Mouse (Mus musculus): ENCODE results near the gene Txndc11. TPM values are rescaled to one million over a fixed set of nuclear protein-coding genes. Genes with fewer than 3 reads are reported as not detected.
A peak's percentile ranks its signal among the peaks of the same experiment; 100 is the strongest.
"Not testable (repeated sequence)": the region's sequence is repeated elsewhere in the genome, so short reads cannot be mapped to it uniquely, and the experiment has no call there.

Gene Txndc11
- 36.4 and 39.1 TPM in 2 replicates for polyA plus RNA-seq (2012; rRNA removed)

- DNase-seq (ENCODE audit: low read depth) = peak; percentile 79
These were observed at the start of gene Txndc11 for GRCm38 (mm10) chr16:11134348-11135344. Gene Txndc11 (minus strand): TSS chr16:11134650.

DNA sequence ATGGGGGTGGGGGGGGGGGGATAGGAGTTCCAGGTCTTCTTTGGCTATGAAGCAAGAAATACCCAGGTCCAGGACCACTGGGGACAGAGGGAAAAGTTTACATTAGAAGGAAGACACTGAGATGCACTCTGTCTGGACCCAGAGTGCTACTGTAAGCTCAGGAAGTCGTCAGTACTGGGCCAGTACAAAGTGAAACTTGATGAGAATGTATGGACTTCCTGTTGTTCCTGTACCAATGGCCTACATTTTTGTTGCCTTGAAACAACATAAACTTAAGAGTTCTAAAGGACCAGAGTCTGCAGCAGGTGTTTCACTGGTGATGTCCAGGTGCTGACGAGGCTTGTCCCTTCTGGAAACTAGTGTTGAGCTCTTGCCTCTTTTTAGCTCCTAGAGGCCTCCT lies 43.0 kb upstream of the Txndc11 start:
- no peak for DNase-seq (ENCODE audit: low read depth)

DNA sequence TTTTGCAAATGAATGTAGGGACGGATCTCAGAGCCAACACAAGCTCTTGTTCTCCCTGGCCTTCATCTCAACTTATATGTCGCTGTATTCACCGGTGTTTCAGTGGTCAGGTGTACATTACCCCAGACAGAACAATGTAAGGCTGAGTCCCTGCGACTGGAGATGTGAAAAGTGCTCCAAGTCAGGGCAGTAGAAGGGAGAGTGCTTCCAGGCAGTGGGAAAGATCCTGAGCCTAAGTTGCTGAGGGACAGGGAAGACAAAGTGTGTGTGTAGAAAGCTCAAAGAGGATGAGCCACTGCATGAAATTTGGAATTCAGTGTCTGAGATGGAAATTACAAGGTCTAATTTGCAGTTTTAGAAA lies 42.4 kb upstream of the Txndc11 start:
- DNase-seq (ENCODE audit: low read depth) = no peak

DNA sequence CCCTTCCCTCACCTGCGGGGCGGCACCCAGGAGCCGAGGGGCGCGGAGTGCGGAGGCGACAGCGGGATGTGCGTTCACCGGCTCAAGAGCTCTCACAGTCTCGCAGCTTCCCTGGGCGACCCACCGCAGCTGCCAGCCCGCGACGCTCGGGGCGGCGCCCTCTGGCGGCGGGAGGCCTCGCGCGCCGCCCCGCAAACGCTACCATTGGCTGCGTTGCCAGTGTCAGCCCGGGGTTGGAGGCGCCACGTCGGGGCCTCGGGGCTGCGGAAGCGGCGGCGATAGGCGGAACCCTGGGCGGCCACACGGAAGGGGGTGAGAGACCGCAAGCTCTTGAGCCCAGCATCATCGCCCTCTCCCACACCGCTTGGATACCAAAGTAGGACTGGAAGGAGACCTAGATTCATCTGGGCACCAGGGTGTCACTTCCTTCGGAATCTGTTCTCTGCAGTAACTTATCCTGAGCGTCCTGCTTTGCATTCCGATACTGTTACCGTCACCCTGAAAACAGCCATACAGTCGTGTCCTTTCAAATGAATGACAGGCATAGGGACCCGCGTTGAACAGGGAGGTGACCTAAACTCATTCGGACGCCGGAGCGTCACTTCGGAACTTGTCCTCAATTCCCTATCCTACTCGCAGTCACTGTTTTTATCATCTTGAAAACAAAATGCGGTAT lies 41.9 kb upstream of the Txndc11 start, which contains the start of gene Zc3h7a:
TSS of gene Zc3h7a (minus strand) at position 186 of the 676 bp plus-strand sequence.
- no peak for DNase-seq (ENCODE audit: low read depth)

DNA sequence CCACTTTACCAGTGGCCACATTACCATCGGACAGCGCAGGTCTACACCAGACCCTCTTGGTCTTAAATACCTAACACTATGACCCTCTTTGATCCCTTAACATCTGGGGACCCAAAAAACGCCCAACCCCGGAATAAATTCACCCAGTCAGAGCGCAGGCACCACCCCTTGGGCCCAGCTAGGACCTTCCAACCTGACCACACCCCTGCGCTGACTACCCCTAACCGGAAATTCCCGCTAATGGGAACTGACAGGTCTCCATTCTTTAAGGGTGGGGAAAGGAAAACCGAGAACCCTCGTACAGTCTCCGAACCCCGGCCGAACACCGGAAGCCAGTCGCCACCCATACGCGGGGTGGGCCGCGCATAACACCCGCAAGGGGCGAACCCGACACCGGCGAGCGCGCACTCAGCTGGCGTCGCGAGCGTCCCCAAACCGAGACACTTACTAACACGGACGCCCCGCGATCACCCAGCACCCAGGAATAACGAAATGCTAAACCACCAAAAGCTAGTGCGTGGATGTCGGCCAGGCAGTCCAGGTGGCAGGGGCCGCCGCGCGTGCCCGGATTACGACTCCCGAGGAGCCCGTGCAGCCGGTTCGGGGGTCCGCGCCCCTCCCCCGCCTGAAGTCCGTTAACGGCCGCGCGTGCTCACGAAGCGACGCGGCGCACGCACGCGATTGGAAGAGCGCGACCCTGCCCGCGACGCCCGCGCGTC lies 41.2 kb upstream of the Txndc11 start:
- no peak for DNase-seq (ENCODE audit: low read depth)

- no peak for DNase-seq (ENCODE audit: low read depth)
These were observed 40.6 kb upstream of the Txndc11 start for GRCm38 (mm10) chr16:11175100-11175488.

DNA sequence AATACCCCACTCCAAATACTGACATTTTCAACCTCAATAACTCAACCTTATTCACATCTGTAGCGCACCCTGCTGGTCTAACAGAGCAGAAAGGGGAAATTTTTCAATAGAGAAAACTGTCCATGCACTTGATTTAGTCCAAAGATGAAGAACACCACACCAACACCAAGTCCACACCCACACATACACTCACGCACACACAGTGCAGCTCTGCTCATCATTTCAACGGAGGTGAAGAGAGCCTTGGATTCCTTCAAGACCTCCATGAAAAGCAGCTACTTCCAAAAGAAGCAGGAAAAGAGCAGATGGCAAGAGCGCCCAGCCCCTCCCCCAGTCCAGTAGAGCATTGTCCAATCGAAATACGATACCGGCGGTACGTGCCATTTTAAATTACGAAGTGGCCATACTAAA lies 40.2 kb upstream of the Txndc11 start:
- DNase-seq (ENCODE audit: low read depth) = no peak

GRCm38 (mm10) chr16:11171679-11172078 lies 37.2 kb upstream of the Txndc11 start:
- DNase-seq (ENCODE audit: low read depth) = no peak

DNA sequence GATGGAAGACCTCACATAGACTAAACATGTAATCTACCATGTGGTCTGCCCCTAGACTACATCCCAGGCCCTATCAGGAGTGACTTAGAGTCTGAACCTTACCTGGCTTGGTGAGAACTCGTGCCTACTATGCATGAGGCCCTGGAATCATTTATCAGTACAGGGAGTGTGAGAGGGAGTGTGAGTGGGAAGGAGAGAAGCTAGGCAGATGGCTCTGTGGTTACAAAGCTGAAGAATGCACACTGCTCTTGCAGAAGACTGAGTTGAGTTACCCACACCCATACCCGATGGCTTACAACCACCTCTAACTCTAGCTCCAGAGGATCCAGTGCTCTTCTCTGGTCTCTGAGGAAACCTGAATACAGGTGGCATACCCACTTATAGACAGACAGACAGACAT lies 32.0 kb upstream of the Txndc11 start:
- DNase-seq (ENCODE audit: low read depth) = no peak

GRCm38 (mm10) chr16:11164695-11165255 lies 30.3 kb upstream of the Txndc11 start:
- no peak for DNase-seq (ENCODE audit: low read depth)

DNA sequence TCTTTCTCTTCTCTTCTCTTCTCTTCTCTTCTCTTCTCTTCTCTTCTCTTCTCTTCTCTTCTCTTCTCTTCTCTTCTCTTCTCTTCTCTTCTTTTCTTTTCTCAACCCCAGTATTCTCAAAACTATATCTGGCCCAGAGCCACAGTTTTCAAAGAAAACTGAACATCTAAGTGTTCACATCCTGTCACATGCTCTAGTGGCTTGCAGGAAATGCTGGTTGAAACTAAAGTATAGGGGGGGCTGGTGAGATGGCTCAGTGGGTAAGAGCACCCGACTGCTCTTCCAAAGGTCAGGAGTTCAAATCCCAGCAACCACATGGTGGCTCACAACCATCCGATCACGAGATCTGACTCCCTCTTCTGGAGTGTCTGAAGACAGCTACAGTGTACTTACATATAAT lies 23.3 kb upstream of the Txndc11 start:
- DNase-seq (ENCODE audit: low read depth) = not testable (repeated sequence)

DNA sequence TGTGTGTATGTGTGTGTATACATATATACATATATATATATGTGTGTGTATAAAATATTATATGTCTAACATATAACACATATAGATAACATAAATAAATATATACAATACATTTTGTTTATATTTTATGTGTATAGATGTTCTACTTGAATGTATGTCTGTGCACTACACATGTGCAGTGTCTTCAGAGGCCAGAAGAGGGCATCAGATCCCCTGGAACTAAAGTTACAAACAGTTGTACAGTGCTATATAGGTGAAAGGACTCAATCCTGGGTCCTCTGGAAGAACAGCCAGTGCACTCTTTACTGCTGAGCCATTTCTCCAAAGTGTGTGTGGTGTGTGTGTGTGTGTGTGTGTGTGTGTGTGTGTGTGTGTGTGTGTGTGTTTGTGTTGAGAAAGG lies 20.1 kb upstream of the Txndc11 start:
- DNase-seq (ENCODE audit: low read depth) = no peak

DNA sequence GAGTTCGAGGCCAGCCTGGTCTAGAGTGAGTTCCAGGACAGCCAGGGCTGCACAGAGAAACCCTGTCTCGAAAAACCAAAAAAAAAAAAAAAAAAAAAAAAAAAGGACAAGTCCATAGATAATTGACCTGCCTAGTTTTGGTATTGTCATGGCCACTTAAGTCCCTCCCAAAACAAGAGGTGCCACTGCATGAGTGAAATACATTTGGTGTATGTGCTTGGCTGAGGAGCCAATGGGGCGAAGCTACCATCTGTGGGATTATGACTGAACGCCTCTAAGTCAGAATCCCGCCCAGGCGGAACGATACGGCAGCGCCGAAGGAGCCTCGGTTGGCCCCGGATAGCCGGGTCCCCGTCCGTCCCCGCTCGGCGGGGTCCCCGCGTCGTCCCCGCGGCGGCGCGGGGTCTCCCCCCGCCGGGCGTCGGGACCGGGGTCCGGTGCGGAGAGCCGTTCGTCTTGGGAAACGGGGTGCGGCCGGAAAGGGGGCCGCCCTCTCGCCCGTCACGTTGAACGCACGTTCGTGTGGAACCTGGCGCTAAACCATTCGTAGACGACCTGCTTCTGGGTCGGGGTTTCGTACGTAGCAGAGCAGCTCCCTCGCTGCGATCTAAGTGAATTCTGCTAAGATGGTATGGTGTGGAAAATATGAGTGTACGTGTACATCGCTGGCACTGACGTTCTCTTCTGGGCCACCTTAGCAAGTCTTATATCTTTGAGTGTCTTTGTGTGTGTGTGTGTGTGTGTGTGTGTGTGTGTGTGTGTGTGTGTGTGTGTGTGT lies 9.4 kb upstream of the Txndc11 start:
- DNase-seq (ENCODE audit: low read depth) = not testable (repeated sequence)

DNA sequence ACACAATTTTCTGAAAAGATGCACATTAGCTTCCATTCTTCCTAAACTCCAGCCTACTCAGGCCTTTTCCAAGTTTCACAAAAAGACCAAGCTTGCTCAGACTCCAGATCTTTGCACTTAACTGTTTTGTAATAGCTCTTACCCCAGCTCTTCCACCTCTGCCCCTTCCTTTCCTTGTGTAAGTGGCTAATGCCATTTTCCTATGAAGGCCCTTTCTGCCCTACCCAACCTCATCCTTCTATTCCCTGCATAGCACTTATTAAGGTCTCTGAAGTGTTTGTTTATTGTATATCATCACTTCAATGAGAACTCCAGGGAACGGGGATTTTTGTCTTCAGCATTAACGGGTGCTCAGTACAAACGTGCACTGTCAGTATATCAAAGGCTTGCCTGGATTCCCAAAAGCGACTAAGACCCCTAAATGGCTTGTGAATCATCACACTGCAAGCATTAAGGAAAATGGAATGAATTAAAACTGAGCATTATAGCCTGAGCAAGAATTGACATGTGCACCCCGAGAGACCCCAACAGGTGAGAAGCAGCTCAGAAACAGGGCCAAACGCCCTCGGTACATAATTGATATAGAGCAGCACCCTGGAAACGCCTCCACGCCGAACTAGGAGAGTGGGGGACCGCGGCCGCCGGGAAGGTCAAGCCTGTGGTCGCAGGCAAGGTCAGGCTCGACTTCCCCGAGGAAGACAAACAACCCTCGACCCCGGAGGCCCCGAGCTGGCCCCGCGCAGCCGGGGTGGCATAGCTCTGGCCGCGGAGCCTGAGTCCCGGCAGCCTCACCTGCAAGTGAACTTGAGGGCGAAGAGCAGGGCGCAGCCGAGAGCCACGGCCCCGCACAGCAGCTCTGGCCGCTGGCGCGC lies 738 bp downstream of the Txndc11 start:
- no peak for DNase-seq (ENCODE audit: low read depth)

GRCm38 (mm10) chr16:11132839-11133238 lies 1.6 kb downstream of the Txndc11 start:
- DNase-seq (ENCODE audit: low read depth) = peak; percentile 54

DNA sequence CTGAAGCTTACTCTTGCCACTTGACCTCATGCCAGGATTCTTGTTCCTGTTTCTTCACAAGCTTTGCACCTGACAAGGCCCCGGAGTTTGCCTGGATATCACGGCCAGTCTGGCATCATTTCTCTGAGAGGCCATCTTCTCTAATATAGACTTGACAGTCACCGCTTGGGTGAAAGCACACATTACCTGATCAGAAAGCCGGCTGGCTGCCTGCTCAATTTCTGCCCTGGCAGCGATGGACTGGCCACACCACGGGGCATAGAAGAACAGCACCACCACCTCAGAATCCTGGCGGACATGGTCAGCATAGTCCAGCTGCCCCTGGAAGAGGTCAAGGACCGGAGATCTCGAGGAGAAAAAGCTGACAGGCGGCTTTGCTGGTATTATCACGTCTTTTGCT lies 6.1 kb downstream of the Txndc11 start:
- no peak for DNase-seq (ENCODE audit: low read depth)

DNA sequence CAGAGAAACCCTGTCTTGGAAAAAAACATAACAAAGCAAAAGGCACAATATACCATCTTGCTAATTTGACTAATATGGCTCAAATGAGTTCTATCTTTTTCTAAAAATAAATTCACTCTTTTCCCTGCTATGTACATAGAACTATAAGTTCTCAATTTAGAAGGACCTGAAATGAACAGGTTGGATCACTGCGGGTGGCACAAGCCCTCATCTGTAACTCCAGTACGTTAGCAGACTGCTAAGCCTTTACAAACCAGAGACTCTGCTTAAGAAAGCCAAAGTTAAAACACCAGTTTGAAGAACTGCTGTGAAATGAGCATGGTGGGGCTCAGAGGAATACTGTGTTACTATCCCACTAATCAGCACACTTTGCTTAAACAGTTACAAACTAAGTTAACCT lies 9.1 kb downstream of the Txndc11 start:
- DNase-seq (ENCODE audit: low read depth) = no peak

DNA sequence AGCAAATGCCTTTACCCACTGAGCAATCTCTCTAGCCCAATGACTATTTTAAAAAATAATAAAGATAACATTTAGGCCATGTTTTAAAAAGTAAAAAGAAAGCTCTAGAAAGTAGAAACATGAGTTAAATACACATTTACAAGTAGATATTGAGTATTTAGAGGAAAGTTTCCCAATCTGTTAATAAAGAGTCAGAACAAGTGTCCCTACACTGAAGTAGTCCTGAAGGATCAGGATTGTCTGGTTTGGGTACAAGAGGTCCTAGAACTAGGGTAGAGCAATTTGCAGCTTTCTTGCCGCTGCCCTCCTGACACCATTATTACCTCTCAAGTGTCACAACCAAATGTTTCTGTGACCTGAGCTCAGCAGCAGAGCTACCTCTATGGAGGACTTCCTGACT lies 10.3 kb downstream of the Txndc11 start:
- DNase-seq (ENCODE audit: low read depth) = no peak

DNA sequence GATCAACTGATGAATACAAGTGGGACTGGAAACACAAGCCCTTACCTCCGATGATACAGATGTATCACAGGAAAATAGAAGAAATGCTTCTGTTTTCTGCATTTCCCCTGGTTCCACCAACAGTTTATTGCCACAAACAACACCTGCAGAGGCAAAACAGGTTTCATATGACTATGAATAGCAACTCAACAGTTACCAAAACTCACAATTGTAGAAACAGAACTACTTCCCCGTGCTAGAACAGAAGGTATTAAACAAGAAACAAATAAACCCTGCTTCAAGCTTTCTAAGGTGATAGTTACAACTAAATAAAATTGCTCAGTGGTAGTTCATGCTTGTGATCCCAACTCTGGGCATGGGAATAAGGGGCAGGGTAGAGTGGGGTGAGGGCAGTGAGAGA lies 11.8 kb downstream of the Txndc11 start:
- no peak for DNase-seq (ENCODE audit: low read depth)

DNA sequence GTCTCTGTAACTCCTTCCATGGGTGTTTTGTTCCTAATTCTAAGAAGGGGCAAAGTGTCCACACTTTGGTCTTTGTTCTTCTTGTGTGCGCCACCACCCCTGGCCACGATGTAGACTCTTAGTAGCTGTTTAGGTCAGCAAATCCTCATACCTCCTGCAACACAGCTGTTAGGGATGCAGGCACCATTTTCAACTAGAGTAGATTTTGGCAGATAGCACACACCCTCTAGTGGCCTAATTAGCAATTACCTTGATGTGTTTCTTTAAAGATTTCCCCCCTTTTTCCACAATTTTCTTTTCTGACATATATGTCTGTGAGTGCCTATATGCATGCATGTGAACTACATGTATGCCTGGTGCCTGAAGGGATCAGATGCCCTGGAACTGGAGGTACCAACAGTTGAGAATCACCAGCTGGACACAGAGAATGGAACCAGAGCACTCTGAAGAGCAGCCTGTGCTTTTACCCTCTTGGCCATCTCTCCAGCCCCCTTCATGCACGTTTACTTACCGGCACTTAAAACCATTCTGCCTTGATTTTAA lies 25.2 kb downstream of the Txndc11 start:
- no peak for DNase-seq (ENCODE audit: low read depth)

Measured in gonadal fat pad, adult 2 months (tissue).